24 mouse cellular contexts compared by ENCODE assay signal in the genomic region with DNA sequence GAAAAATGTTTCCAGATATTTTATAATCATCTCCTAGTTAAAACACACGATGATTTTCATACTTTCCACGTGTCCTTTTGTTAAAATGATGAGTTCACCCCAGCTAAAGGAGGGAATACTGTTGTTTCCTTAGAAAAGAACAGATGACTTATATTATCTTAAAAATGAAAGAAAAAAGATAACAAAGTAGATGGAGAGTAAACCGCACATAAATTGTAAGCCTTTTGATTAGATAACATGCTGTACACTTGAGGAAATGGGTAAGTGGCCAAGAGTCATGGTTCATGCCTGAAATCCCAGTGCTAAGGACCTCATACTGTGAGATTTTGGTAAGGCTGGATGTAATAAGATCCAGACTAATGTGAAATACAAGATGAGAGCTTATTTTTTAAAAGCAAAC.
DNase-seq lines count a peak whose midpoint lies in the region; ATAC-seq and TF ChIP-seq lines count a peak whose summit lies in the region.
"Had no signal": no experiment of that assay in that cellular context is flagged by ENCODE, and none has a peak within 500 bp of the region (broad histone marks: within the 10 kb centered on the region; RNA-seq: fewer than 3 reads in every experiment).

No protein-coding gene starts in this region.

- H3K9me3 ChIP-seq in kidney, postnatal 0 days (replicated peaks; ENCODE audit: low read length) = no peaks in the 10 kb centered on the region
- H3K9me3 ChIP-seq in G1E (replicated peaks) = no peaks in the 10 kb centered on the region
- no peaks in the 10 kb centered on the region for H3K9me3 ChIP-seq in MEL (replicated peaks; ENCODE audit: insufficient read depth, low read length)

- no peak overlapping the region for H3K27ac ChIP-seq in kidney, postnatal 0 days
- no peak overlapping the region for H3K27ac ChIP-seq in MEL (ENCODE audit: control insufficient read depth, low read depth, low read length)

- H3K27me3 ChIP-seq in kidney, postnatal 0 days (ENCODE audit: insufficient read depth, low read length) = no peaks in the 10 kb centered on the region
- H3K27me3 ChIP-seq in G1E (ENCODE audit: insufficient read depth, low read length) (no peaks in the 10 kb centered on the region), MEL (ENCODE audit: control insufficient read depth in 1 of 2, insufficient read depth in 2 of 2, low read length in 2 of 2) (no peaks in the 10 kb centered on the region)
- H3K27me3 ChIP-seq: CH12.LX had no signal

- no peak for TF ChIP-seq RAD21 in MEL (IDR thresholded peaks at IDR 0.05; ENCODE audit: low read depth, low read length)

- H3K36me3 ChIP-seq in kidney, postnatal 0 days (ENCODE audit: insufficient read depth, low read length) = no peaks in the 10 kb centered on the region
- H3K36me3 ChIP-seq in G1E (replicated peaks) (no peaks in the 10 kb centered on the region), MEL (ENCODE audit: control insufficient read depth in 1 of 2, insufficient read depth in 2 of 2, low read length in 2 of 2) (peaks cover 0 to 10% of the 10 kb centered on the region in 2 experiments; a peak in 2 of 4 replicates)

- no peak for TF ChIP-seq POLR2A in MEL (IDR thresholded peaks at IDR 0.05; ENCODE audit: control insufficient read depth in 1 of 2, insufficient read depth in 1 of 2, low read depth in 1 of 2, low read length in 2 of 2, poor library complexity in 1 of 2)

- ATAC-seq in kidney, postnatal 0 days (replicated peaks; ENCODE audit: low FRiP score, low read depth) = no peak
- peak; percentile 22; the same call in 1 of the 2 replicates for ATAC-seq in G1E (ENCODE audit: extremely low read depth, insufficient number of reproducible peaks, low FRiP score, poor library complexity, severe bottlenecking)
- ATAC-seq: activated CD4-positive, CD25-positive, alpha-beta regulatory T cell, adult 4 months; CD4-positive, CD25-positive, alpha-beta regulatory T cell, adult 4 months; Patski had no signal

- H3K4me3 ChIP-seq in kidney, postnatal 0 days (replicated peaks; ENCODE audit: low read depth, low read length) = no peak overlapping the region
- no peak overlapping the region for H3K4me3 ChIP-seq in G1E (ENCODE audit: low read depth, low read length)
- no peak overlapping the region for H3K4me3 ChIP-seq in MEL (ENCODE audit: control insufficient read depth in 1 of 2, insufficient read depth in 1 of 2, low read depth in 2 of 2, low read length in 2 of 2)

- peak; percentile 83 to 87 for TF ChIP-seq EP300 in MEL (IDR thresholded peaks at IDR 0.05; ENCODE audit: low read depth in 1 of 2, low read length in 2 of 2)

- H3K4me1 ChIP-seq in kidney, postnatal 0 days (replicated peaks; ENCODE audit: insufficient read depth, low read length) = no peaks in the 10 kb centered on the region
- no peaks in the 10 kb centered on the region for H3K4me1 ChIP-seq in G1E (ENCODE audit: insufficient read depth, low read depth, low read length)
- H3K4me1 ChIP-seq in MEL (ENCODE audit: control insufficient read depth in 1 of 2, insufficient read depth in 2 of 2, low read length in 2 of 2) = peaks cover 0 to 6% of the 10 kb centered on the region in 2 experiments; a peak in 1 of 4 replicates

- TF ChIP-seq CTCF in kidney, postnatal 0 days (IDR thresholded peaks at IDR 0.05; ENCODE audit: low read depth) = no peak
- TF ChIP-seq CTCF in G1E (IDR thresholded peaks at IDR 0.05; ENCODE audit: low read depth, low read length) (no peak), MEL (IDR thresholded peaks at IDR 0.05 in 2 of 3, conservative IDR thresholded peaks at IDR 0.05 in 1 of 3; ENCODE audit: control insufficient read depth in 1 of 3, insufficient read depth in 1 of 3, low read depth in 2 of 3, low read length in 3 of 3, poor library complexity in 1 of 3, severe bottlenecking in 1 of 3) (no peak)

- DNase-seq in kidney, postnatal 0 days (ENCODE audit: low spot score) = peak; percentile 5
- DNase-seq in kidney, adult 9 months = no peak
- peak; percentile 7 for DNase-seq in 416B (ENCODE audit: low read depth)
- no peak for DNase-seq in G1E (ENCODE audit: low spot score)
- peak; percentile 44 for DNase-seq in MEL (ENCODE audit: low read depth, low spot score)
- DNase-seq in B cell, adult 2 months = no peak
- DNase-seq in layer of hippocampus, postnatal 14 days (ENCODE audit: low spot score in 2 of 2) = no peak
- DNase-seq in right cerebral cortex, postnatal 36 days (ENCODE audit: low spot score in 2 of 2) = no peak
- DNase-seq: adrenal gland, adult 2 months; adrenal gland, adult 8-10 months; adrenal gland, postnatal 10 days; adrenal gland, postnatal 14 days; adrenal gland, postnatal 25 days; adrenal gland, postnatal 36 days; cerebellum, adult 11 months; cerebellum, adult 11-12 months; cerebellum, adult 18-20 months; cerebellum, adult 2 months; cerebellum, adult 8-10 months; cerebellum, adult 9-10 months had no signal

- H3K79me2 ChIP-seq in MEL (ENCODE audit: control insufficient read depth, insufficient read depth, low read length, poor library complexity) = no peaks in the 10 kb centered on the region

- H3K4me2 ChIP-seq in kidney, postnatal 0 days (ENCODE audit: low read length) = no peak overlapping the region

- 72% methylated on average over 3 of the region's 3 CpGs for WGBS in kidney, postnatal 0 days

- H3K9ac ChIP-seq in kidney, postnatal 0 days (ENCODE audit: low read depth, low read length) = no peak overlapping the region
- H3K9ac ChIP-seq in MEL (ENCODE audit: control insufficient read depth, low read depth, low read length, poor library complexity, severe bottlenecking) = no peak overlapping the region

TF ChIP-seq in MEL, 35 proteins besides CTCF, POLR2A, EP300 and RAD21:
- TF ChIP-seq RCOR1 (IDR thresholded peaks at IDR 0.05; ENCODE audit: low read depth, low read length) = peak; percentile 83; the same call in 1 of the 2 replicates
- TF ChIP-seq GATA1 (IDR thresholded peaks at IDR 0.05; ENCODE audit: low read depth, low read length) = peak; percentile 89
- TF ChIP-seq TBP (IDR thresholded peaks at IDR 0.05; ENCODE audit: low read depth, low read length) = no peak
- peak; percentile 81 for TF ChIP-seq ETS1 (IDR thresholded peaks at IDR 0.05; ENCODE audit: low read depth, low read length)
- TF ChIP-seq CHD1 (IDR thresholded peaks at IDR 0.05; ENCODE audit: low read depth, low read length) = no peak
- TF ChIP-seq POLR2AphosphoS5 (IDR thresholded peaks at IDR 0.05; ENCODE audit: borderline replicate concordance, low read depth, low read length) = no peak
- TF ChIP-seq USF2 (IDR thresholded peaks at IDR 0.05; ENCODE audit: borderline replicate concordance in 1 of 2, insufficient read depth in 1 of 2, low read depth in 1 of 2, low read length in 2 of 2) = no peak
- peak; percentile 38; the same call in 1 of the 2 replicates for TF ChIP-seq MAFK (IDR thresholded peaks at IDR 0.05; ENCODE audit: borderline replicate concordance, low read depth, low read length)
- TF ChIP-seq POLR2AphosphoS2 (IDR thresholded peaks at IDR 0.05; ENCODE audit: low read length) = no peak
- TF ChIP-seq CHD2 (IDR thresholded peaks at IDR 0.05; ENCODE audit: low read length) = no peak
- TF ChIP-seq SIN3A (IDR thresholded peaks at IDR 0.05; ENCODE audit: low read length) = no peak
- TF ChIP-seq TCF12 (IDR thresholded peaks at IDR 0.05; ENCODE audit: low read depth, low read length) = peak; percentile 52; the same call in 1 of the 2 replicates
TF ChIP-seq in MEL: peak in this region for 5.

Comparison
In these comparisons a context has a peak if more than half of its experiments do, and no peak if none do; other contexts are left out.
1. DNase-seq: peak in kidney, postnatal 0 days (single experiment), 416B (single experiment) and MEL (single experiment); none in kidney, adult 9 months (single experiment), G1E (single experiment), B cell, adult 2 months (0 of 2), layer of hippocampus, postnatal 14 days (0 of 2) and right cerebral cortex, postnatal 36 days (0 of 2).